Mouse (Mus musculus) myocyte (in vitro differentiated cells): ENCODE data around the gene Fkbp4. TPM values are rescaled to one million over a fixed set of nuclear protein-coding genes. Genes with fewer than 3 reads are reported as not detected.

Source experiments
- H3K27me3 ChIP-seq: one replicate; pipeline ENCODE4 v1.6.1; 2011; ENCODE audit not compliant: control insufficient read depth, insufficient read depth, insufficient read length
- H3K36me3 ChIP-seq: one replicate; pipeline ENCODE4 v1.6.1; 2011; ENCODE audit not compliant: control insufficient read depth, insufficient read depth
- H3K4me2 ChIP-seq: one replicate; pipeline ENCODE4 v1.6.1; 2011; ENCODE audit warnings: low read depth, control low read depth
- H3K4me3 ChIP-seq: one replicate; pipeline ENCODE4 v1.5.1; 2011; ENCODE audit warnings: mild to moderate bottlenecking, control low read depth, moderate library complexity
- H3K79me2 ChIP-seq: one replicate; pipeline ENCODE4 v1.6.1; 2011; ENCODE audit not compliant: control insufficient read depth, insufficient read depth
- H3ac ChIP-seq: one replicate; pipeline ENCODE4 v1.6.1; 2011; ENCODE audit not compliant: control insufficient read depth, insufficient read length
- CEBPB ChIP-seq: IDR thresholded peaks from 2 replicates; pipeline ENCODE4 v1.6.1; 2011; ENCODE audit warnings: mild to moderate bottlenecking, moderate library complexity; ENCODE audit not compliant: poor library complexity, insufficient read depth, severe bottlenecking
- E2F4 ChIP-seq: IDR thresholded peaks from one replicate; pipeline ENCODE4 v1.6.1; 2011; ENCODE audit warnings: mild to moderate bottlenecking, control low read depth, moderate library complexity; ENCODE audit not compliant: insufficient read depth
- MAX ChIP-seq: IDR thresholded peaks from one replicate; pipeline ENCODE4 v1.6.1; 2011; ENCODE audit warnings: low read depth, mild to moderate bottlenecking, control low read depth
- MYOD1 ChIP-seq, 3 experiments: IDR thresholded peaks; one replicate each; pipeline ENCODE4 v1.6.1; 2011; ENCODE audit warnings: control low read depth in 2 of 3, low read depth in 2 of 3, mild to moderate bottlenecking in 2 of 3, moderate library complexity in 1 of 3; ENCODE audit not compliant: insufficient read length in 2 of 3, control insufficient read depth in 1 of 3
- MYOG ChIP-seq, 3 experiments: IDR thresholded peaks; one replicate each; pipeline ENCODE4 v1.6.1; 2011; ENCODE audit warnings: control low read depth in 2 of 3, low read depth in 2 of 3, mild to moderate bottlenecking in 2 of 3; ENCODE audit not compliant: insufficient read length in 2 of 3, control insufficient read depth in 1 of 3, insufficient read depth in 1 of 3
- POLR2A ChIP-seq: IDR thresholded peaks from one replicate; pipeline ENCODE4 v1.6.1; 2011; ENCODE audit warnings: low read depth, mild to moderate bottlenecking, control low read depth, moderate library complexity; ENCODE audit not compliant: insufficient read length
- POLR2AphosphoS2 ChIP-seq: IDR thresholded peaks from one replicate; pipeline ENCODE4 v1.6.1; 2011; ENCODE audit warnings: low read depth, control low read depth; ENCODE audit not compliant: insufficient read length
- REST ChIP-seq: IDR thresholded peaks from one replicate; pipeline ENCODE4 v1.6.1; 2011; ENCODE audit warnings: mild to moderate bottlenecking, control low read depth, moderate library complexity; ENCODE audit not compliant: insufficient read depth, insufficient read length
- SRF ChIP-seq: IDR thresholded peaks from one replicate; pipeline ENCODE4 v1.6.1; 2011; ENCODE audit warnings: low read depth; ENCODE audit not compliant: control insufficient read depth, insufficient read length
- TCF12 ChIP-seq: IDR thresholded peaks from one replicate; pipeline ENCODE4 v1.6.1; 2011; ENCODE audit warnings: mild to moderate bottlenecking, control low read depth; ENCODE audit not compliant: poor library complexity, insufficient read depth, severe bottlenecking
- TCF3 ChIP-seq: IDR thresholded peaks from one replicate; pipeline ENCODE4 v1.6.1; 2011; ENCODE audit warnings: low read depth, control low read depth; ENCODE audit not compliant: insufficient read length
- USF1 ChIP-seq: IDR thresholded peaks from one replicate; pipeline ENCODE4 v1.6.1; 2011; ENCODE audit warnings: low read depth, mild to moderate bottlenecking, control low read depth, moderate library complexity
- polyA plus RNA-seq: library from polyadenylated mRNA; unstranded; fragments of >200 nt; fragmentation: generic; extraction: Trizol; gene quantifications from one replicate; pipeline ENCODE4 v1.2.1, GENCODE M21; 2012; ENCODE audit warnings: missing spikeins

Fkbp4 gene
- polyA plus RNA-seq, 1 experiment = 224 TPM

GRCm38 (mm10) chr6:128460729-128461503 is 22.4 kb upstream of the Fkbp4 start:
- H3ac ChIP-seq = no peak overlapping the region
- H3K27me3 ChIP-seq = peaks cover 6% of the 10 kb centered on the region
- H3K4me2 ChIP-seq = no peak overlapping the region
- H3K4me3 ChIP-seq = no peak overlapping the region
- H3K79me2 ChIP-seq = no peaks in the 10 kb centered on the region
- TF ChIP-seq MAX (no peak), MYOG (IDR thresholded peaks at IDR 0.05; ENCODE audit: control insufficient read depth in 1 of 3, insufficient read depth in 1 of 3, insufficient read length in 2 of 3, low read depth in 2 of 3) (no peak), CEBPB (no peak), E2F4 (no peak), MYOD1 (IDR thresholded peaks at IDR 0.05; ENCODE audit: control insufficient read depth in 1 of 3, insufficient read length in 2 of 3, low read depth in 2 of 3) (no peak), REST (no peak), POLR2A (no peak), TCF12 (no peak), SRF (no peak), POLR2AphosphoS2 (no peak), TCF3 (no peak), USF1 (no peak)
- H3K36me3 ChIP-seq = no peaks in the 10 kb centered on the region

- H3K4me2 ChIP-seq = no peak overlapping the region
These were observed 21.8 kb upstream of the Fkbp4 start for GRCm38 (mm10) chr6:128460321-128460720.

GRCm38 (mm10) chr6:128457186-128457585 is 18.7 kb upstream of the Fkbp4 start:
- Histone ChIP-seq H3K36me3 (no peaks in the 10 kb centered on the region), H3K4me2 (no peak overlapping the region), H3K27me3 (no peaks in the 10 kb centered on the region), H3K4me3 (no peak overlapping the region), H3ac (no peak overlapping the region), H3K79me2 (no peaks in the 10 kb centered on the region)
- no peak for TF ChIP-seq TCF12
- TF ChIP-seq REST = no peak
- TF ChIP-seq E2F4 = no peak
- no peak for TF ChIP-seq USF1
- TF ChIP-seq MYOG (IDR thresholded peaks at IDR 0.05; ENCODE audit: control insufficient read depth in 1 of 3, insufficient read depth in 1 of 3, insufficient read length in 2 of 3, low read depth in 2 of 3) = no peak
- no peak for TF ChIP-seq CEBPB
- no peak for TF ChIP-seq MYOD1 (IDR thresholded peaks at IDR 0.05; ENCODE audit: control insufficient read depth in 1 of 3, insufficient read length in 2 of 3, low read depth in 2 of 3)
- no peak for TF ChIP-seq POLR2AphosphoS2
- TF ChIP-seq POLR2A = no peak
- TF ChIP-seq SRF = no peak
- TF ChIP-seq MAX = no peak
- no peak for TF ChIP-seq TCF3

More at GRCm38 (mm10) chr6:128460321-128460720, 21.8 kb upstream of the Fkbp4 start:
- Histone ChIP-seq H3ac (no peak overlapping the region), H3K79me2 (no peaks in the 10 kb centered on the region), H3K27me3 (peaks cover 6% of the 10 kb centered on the region), H3K36me3 (no peaks in the 10 kb centered on the region), H3K4me3 (no peak overlapping the region)
- TF ChIP-seq USF1 (no peak), REST (no peak), SRF (no peak), MAX (no peak), MYOD1 (IDR thresholded peaks at IDR 0.05; ENCODE audit: control insufficient read depth in 1 of 3, insufficient read length in 2 of 3, low read depth in 2 of 3) (no peak), MYOG (IDR thresholded peaks at IDR 0.05; ENCODE audit: control insufficient read depth in 1 of 3, insufficient read depth in 1 of 3, insufficient read length in 2 of 3, low read depth in 2 of 3) (no peak), CEBPB (no peak)

GRCm38 (mm10) chr6:128455835-128456605 is 17.5 kb upstream of the Fkbp4 start:
- Histone ChIP-seq H3ac (no peak overlapping the region), H3K4me2 (no peak overlapping the region), H3K79me2 (no peaks in the 10 kb centered on the region), H3K4me3 (no peak overlapping the region), H3K36me3 (no peaks in the 10 kb centered on the region), H3K27me3 (no peaks in the 10 kb centered on the region)
- TF ChIP-seq POLR2AphosphoS2 (no peak), REST (no peak), MYOG (IDR thresholded peaks at IDR 0.05; ENCODE audit: control insufficient read depth in 1 of 3, insufficient read depth in 1 of 3, insufficient read length in 2 of 3, low read depth in 2 of 3) (no peak), CEBPB (no peak), TCF12 (no peak), POLR2A (no peak), SRF (no peak), E2F4 (no peak), MYOD1 (IDR thresholded peaks at IDR 0.05; ENCODE audit: control insufficient read depth in 1 of 3, insufficient read length in 2 of 3, low read depth in 2 of 3) (no peak), TCF3 (no peak), USF1 (no peak), MAX (no peak)
